Mouse (Mus musculus) erythroblast, adult 5-6 weeks (primary cell): ENCODE data around the gene Fcho1. TPM values are rescaled to one million over a fixed set of nuclear protein-coding genes. Genes with fewer than 3 reads are reported as not detected.
"Not testable (repeated sequence)": the region's sequence is repeated elsewhere in the genome, so short reads cannot be mapped to it uniquely, and the experiment has no call there.

ENCODE experiments used
- ATAC-seq: replicated peaks from 2 replicates; pipeline ENCODE4 v1.8.0; 2016; ENCODE audit warnings: moderate number of reproducible peaks, mild to moderate bottlenecking, moderate TSS enrichment, inconsistent platforms; ENCODE audit not compliant: poor library complexity, low FRiP score, severe bottlenecking
- total RNA-seq, 2 experiments: library from RNA; stranded (forward) in 1 of 2; stranded (reverse) in 1 of 2; fragments of 150-400 nt in 1 of 2; fragments of 200-764, 138-1000 nt in 1 of 2; gene quantifications; 2 replicates each; pipeline versions ENCODE4 v1.2.3 to v1.2.4; 2015 to 2017; ENCODE audit warnings: low replicate concordance in 2 of 2

Fcho1 gene
- 20.2 and 26.5 TPM in 2 replicates for total RNA-seq (2015; ENCODE audit: low replicate concordance)
- 44.8 and 52.8 TPM in 2 replicates for total RNA-seq (2017; ENCODE audit: low replicate concordance)

DNA sequence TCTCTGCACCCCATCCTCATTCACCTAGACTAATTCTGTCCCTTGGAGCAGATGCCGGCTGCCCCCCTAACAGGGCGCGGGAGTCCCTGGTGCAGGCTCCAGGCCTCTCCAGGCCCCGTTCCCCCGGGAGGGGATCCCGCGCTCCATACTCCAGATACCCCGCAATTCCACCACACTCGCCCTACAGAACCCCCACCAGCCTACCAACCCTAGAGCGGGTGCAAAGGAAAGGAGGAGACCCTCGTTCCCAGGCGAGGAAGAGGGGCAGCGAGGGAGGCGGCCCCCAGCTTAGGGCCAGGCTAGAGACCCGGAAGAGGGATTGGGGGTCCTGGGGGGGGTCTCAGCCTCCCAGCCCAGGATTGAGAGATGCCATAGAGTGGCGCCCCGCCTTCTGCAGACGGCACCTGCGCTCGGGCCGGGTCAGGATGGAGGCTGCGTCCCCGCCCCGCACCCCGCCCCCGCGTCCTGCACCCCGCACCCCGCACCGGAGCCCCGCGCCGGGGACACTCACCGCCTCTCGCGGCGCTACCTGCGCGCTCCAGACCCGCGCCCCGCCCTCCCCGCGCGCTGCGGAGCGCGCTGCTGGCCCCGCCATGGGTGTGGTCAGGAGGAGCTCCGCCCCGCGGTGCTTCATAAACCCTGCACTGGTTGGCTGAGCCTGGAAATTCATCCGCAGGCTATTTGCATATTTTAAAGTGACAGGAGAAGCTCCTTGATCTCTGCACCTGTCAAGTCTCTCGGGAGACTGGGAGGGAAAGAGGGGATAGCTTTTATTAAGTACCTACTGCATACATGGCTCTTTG, at the start of gene Fcho1:
Gene Fcho1, minus strand, starts transcription at position 595 of the 803 bp plus-strand sequence.
- peak; percentile 76 for ATAC-seq

DNA sequence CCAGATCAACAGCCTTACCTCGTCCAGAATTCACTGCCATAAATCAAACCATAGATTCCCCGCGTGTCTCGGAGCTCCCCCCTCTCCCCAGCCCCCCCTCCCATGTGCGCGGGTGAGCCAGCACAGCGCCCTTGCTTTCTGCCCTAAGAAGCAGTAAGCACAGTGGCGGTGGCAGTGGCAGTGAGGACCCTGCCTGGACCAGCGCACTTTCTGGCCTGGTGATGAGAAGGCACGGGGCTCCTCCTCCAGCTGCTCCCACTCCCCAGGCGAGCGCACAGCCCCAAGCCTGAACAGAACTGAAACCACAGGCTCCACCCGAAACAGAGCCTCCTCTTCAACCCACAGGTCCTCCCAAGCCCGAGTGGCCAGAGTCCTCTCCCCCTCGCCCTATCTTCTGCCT, 45.8 kb upstream of the Fcho1 start:
- ATAC-seq, result no peak

DNA sequence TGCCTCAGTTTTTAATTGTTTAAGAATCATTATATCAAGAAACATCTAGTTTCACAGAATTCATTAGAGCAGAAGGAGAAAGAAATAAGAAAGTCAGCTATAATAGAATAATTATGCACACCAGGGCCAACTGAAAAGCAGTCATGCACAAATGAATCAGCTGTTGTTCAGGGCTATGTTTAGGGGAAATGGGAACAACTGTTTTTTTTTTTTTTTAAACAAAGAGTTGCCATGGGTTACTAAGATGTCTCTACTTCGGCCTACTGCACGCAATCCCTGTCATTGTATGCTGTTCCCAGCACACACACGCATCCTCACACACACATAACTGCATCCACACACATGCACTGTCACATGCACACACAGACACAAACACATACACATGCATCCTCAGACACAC, 33.3 kb upstream of the Fcho1 start:
- ATAC-seq, result no peak

GRCm38 (mm10) chr8:71752881-71753552, 27.5 kb upstream of the Fcho1 start:
- not testable (repeated sequence) for ATAC-seq

DNA sequence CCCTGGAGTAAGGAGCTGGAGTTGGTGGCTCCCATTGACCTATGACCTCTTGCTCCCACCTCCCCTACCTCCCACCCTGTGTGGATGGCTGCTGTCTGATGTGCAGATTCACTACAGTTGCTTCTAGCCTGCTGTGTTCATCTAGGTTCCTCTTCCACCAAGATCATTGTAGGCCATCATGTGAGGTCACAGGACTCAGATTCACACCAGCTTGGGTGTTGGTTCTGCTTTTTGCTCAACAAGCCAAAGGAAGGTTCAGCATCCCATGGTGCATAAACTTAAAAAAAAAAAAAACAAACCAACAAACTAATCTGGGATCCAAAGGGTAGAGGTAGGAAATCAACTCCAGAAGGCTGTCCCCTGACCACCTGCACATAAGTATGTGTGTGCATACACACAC, 26.7 kb upstream of the Fcho1 start:
- not testable (repeated sequence) for ATAC-seq

DNA sequence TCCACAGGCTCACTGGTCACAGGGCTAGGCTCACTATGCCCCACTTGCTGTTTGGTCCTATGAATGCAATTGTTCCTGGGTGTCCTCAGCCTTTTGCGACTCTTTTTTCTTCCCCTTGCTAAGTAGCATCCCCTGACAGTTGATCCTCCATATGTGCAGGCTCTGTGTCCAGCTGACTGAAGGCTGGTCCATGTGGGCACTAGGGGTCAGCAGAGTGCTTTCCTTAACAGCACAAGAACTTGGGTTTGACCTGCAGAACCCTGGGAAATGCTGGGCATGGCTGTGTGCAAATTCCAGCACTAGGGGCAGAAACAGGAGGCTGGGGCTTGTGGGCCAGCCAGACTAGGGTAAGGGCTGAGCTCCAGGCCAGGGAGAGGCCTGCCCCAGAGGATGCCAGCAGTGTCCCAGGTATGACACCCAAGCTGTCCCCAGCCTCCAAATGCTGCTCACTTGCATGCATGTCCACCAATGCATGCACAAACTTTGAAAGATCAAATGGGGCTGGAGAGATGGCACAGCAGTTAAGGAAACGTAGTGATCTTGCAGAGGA, 25.9 kb upstream of the Fcho1 start:
- not testable (repeated sequence) for ATAC-seq

GRCm38 (mm10) chr8:71749321-71750075, 24.0 kb upstream of the Fcho1 start:
- not testable (repeated sequence) for ATAC-seq

- not testable (repeated sequence) for ATAC-seq
Measured at GRCm38 (mm10) chr8:71747082-71747481, 21.6 kb upstream of the Fcho1 start.

GRCm38 (mm10) chr8:71745322-71745721, 19.8 kb upstream of the Fcho1 start:
- ATAC-seq, result no peak

GRCm38 (mm10) chr8:71742783-71743182, 17.3 kb upstream of the Fcho1 start:
- no peak for ATAC-seq

GRCm38 (mm10) chr8:71741687-71742114, 16.2 kb upstream of the Fcho1 start:
- no peak for ATAC-seq

- ATAC-seq, result 0 out of 2 replicates have a peak, but pooled peaks have one; percentile 17
Measured at GRCm38 (mm10) chr8:71741226-71741625, 15.7 kb upstream of the Fcho1 start.

DNA sequence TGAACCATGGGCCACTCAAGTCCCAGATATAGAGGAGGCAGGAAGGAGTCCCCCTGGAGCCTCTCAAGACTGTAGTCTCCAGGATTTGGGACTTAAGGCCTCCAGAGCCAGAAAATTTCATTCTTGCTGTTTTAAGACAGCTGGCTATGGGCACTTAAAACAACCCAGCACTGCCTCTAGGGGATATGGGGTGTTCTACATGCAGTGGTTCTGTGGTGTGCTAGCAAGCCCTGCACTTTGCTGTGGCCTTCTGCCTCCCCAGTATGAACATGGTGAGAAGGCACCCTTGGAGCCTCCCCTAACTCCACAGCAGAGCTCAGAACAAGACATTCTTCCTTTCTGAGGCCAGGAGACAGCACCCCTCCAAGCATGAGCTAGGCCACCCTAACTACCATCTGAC, 12.8 kb upstream of the Fcho1 start:
- not testable (repeated sequence) for ATAC-seq

DNA sequence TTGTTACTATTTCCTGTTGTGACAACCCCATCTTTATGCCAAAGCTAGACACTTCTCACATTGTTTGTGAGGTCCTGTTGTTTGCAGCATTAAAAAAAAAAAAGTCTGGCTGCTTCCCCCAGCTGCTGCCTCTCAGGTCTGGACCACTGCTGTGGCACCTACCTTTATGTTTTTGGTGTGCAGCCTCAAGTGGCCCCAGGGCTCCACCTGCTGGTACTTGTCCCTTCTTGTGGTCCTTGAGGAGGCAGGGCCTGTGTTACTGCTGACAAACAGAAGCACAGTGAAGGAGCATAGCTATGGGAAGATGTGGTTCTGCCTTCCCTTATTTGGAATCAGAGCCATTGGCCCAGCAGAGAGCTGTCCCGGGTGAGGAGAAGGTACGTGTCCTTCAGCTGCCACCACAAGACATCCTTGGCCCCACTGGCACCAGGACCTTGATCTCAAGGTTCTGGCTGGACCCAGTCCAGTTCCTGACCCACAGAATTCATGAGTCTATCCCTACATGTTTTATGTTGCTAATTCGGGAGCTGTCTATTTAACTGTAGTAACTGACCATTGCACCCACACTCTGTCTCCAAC, 6.2 kb upstream of the Fcho1 start:
- peak; percentile 77 for ATAC-seq

GRCm38 (mm10) chr8:71728826-71729620, 3.5 kb upstream of the Fcho1 start:
- ATAC-seq, result 0 out of 2 replicates have a peak, but pooled peaks have one; percentile 23

- ATAC-seq, result peak; percentile 63
Measured at GRCm38 (mm10) chr8:71728240-71728785, 2.8 kb upstream of the Fcho1 start.

GRCm38 (mm10) chr8:71724389-71724788, 1.1 kb downstream of the Fcho1 start:
- ATAC-seq, result no peak

- peak; percentile 71 for ATAC-seq
Measured at GRCm38 (mm10) chr8:71723047-71723551, 2.4 kb downstream of the Fcho1 start.
